20 mouse cellular contexts compared by ENCODE assay signal in genomic region chr15:32717298-32717985, GRCm38 (mm10).
DNase-seq lines count a peak whose midpoint lies in the region; ATAC-seq and TF ChIP-seq lines count a peak whose summit lies in the region.
"Had no signal": no experiment of that assay in that cellular context is flagged by ENCODE, and none has a peak within 500 bp of the region (broad histone marks: within the 10 kb centered on the region; RNA-seq: fewer than 3 reads in every experiment).

No protein-coding gene starts in this region.

- no peaks in the 10 kb centered on the region for H3K9me3 ChIP-seq in lung, embryonic 16.5 days (ENCODE audit: control insufficient read depth, low read length)
- H3K9me3 ChIP-seq in forebrain, embryonic 16.5 days (ENCODE audit: control insufficient read depth, low read length), result no peaks in the 10 kb centered on the region
- no peaks in the 10 kb centered on the region for H3K9me3 ChIP-seq in stomach, postnatal 0 days (ENCODE audit: control insufficient read depth, low read length)
- H3K9me3 ChIP-seq: embryonic facial prominence, embryonic 15.5 days; hindbrain, embryonic 12.5 days; limb, embryonic 10.5 days; midbrain, embryonic 12.5 days had no signal

- H3K27me3 ChIP-seq in lung, embryonic 16.5 days (ENCODE audit: control insufficient read depth, insufficient read depth, low read depth, low read length), result no peaks in the 10 kb centered on the region
- H3K27me3 ChIP-seq in forebrain, embryonic 16.5 days (replicated peaks; ENCODE audit: control insufficient read depth, insufficient read depth, low read length), result no peaks in the 10 kb centered on the region
- H3K27me3 ChIP-seq in stomach, postnatal 0 days (ENCODE audit: control insufficient read depth, insufficient read depth, low read length), result no peaks in the 10 kb centered on the region
- H3K27me3 ChIP-seq: embryonic facial prominence, embryonic 15.5 days; hindbrain, embryonic 12.5 days; midbrain, embryonic 12.5 days had no signal

- H3K4me2 ChIP-seq in lung, embryonic 16.5 days (ENCODE audit: low read depth, low read length), result no peak overlapping the region
- no peak overlapping the region for H3K4me2 ChIP-seq in forebrain, embryonic 16.5 days (ENCODE audit: low read length)
- H3K4me2 ChIP-seq in stomach, postnatal 0 days (replicated peaks; ENCODE audit: low read depth), result no peak overlapping the region
- H3K4me2 ChIP-seq: embryonic facial prominence, embryonic 15.5 days; hindbrain, embryonic 12.5 days; midbrain, embryonic 12.5 days had no signal

- peak; percentile 28 for TF ChIP-seq EP300 in stomach, postnatal 0 days (optimal IDR thresholded peaks at IDR 0.05)

- no peaks in the 10 kb centered on the region for H3K4me1 ChIP-seq in lung, embryonic 16.5 days (replicated peaks; ENCODE audit: control insufficient read depth, insufficient read depth, low read length)
- peaks cover 3% of the 10 kb centered on the region; the same call in 1 of the 2 replicates for H3K4me1 ChIP-seq in forebrain, embryonic 16.5 days (replicated peaks; ENCODE audit: control insufficient read depth, insufficient read depth, low read length)
- H3K4me1 ChIP-seq in stomach, postnatal 0 days (replicated peaks; ENCODE audit: control insufficient read depth, insufficient read depth), result no peaks in the 10 kb centered on the region
- H3K4me1 ChIP-seq: embryonic facial prominence, embryonic 15.5 days; hindbrain, embryonic 12.5 days; limb, embryonic 10.5 days; midbrain, embryonic 12.5 days had no signal

- no peaks in the 10 kb centered on the region for H3K36me3 ChIP-seq in lung, embryonic 16.5 days (ENCODE audit: control insufficient read depth, insufficient read depth, low read length)
- H3K36me3 ChIP-seq in forebrain, embryonic 16.5 days (ENCODE audit: control insufficient read depth, insufficient read depth), result no peaks in the 10 kb centered on the region
- H3K36me3 ChIP-seq in stomach, postnatal 0 days (ENCODE audit: control insufficient read depth, insufficient read depth, low read length), result no peaks in the 10 kb centered on the region
- H3K36me3 ChIP-seq: embryonic facial prominence, embryonic 15.5 days; hindbrain, embryonic 12.5 days; limb, embryonic 10.5 days; midbrain, embryonic 12.5 days had no signal

- ATAC-seq in cerebellum, adult (ENCODE audit: insufficient number of reproducible peaks, low FRiP score, low TSS enrichment), result no peak
- peak; percentile 26; the same call in 1 of the 2 replicates for ATAC-seq in lung, embryonic 16.5 days (ENCODE audit: low read depth)
- ATAC-seq in forebrain, embryonic 16.5 days, result peak; percentile 68
- no peak for ATAC-seq in stomach, postnatal 0 days (ENCODE audit: low FRiP score, low TSS enrichment)
- ATAC-seq: inflammation-experienced regulatory T-cells, adult 6 months had no signal

- no peak for TF ChIP-seq CTCF in stomach, postnatal 0 days (IDR thresholded peaks at IDR 0.05; ENCODE audit: low read depth)

- WGBS in lung, embryonic 16.5 days, result 67% methylated on average over 4 of the region's 4 CpGs
- 62% methylated on average over 4 of the region's 4 CpGs for WGBS in forebrain, embryonic 16.5 days
- WGBS in stomach, postnatal 0 days, result 56% methylated on average over 4 of the region's 4 CpGs

- peak; percentile 6 to 23 for DNase-seq in cerebellum, postnatal 14 days
- no peak for DNase-seq in lung, postnatal 14 days
- DNase-seq in stomach, postnatal 0 days (ENCODE audit: low spot score), result no peak
- DNase-seq in thymus, postnatal 36 days, result no peak
- DNase-seq in adrenal gland, adult (ENCODE audit: inconsistent age in 2 of 2, low spot score in 1 of 2), result no peak
- DNase-seq: adrenal gland, postnatal 36 days; cerebellum, adult 9-11 months; embryo, embryonic 11 days; gastrocnemius, postnatal 36 days; kidney, adult 18-20 months; liver; lung, postnatal 10 days had no signal

- no peak overlapping the region for H3K9ac ChIP-seq in lung, embryonic 16.5 days (ENCODE audit: low read length)
- no peak overlapping the region for H3K9ac ChIP-seq in forebrain, embryonic 16.5 days (replicated peaks; ENCODE audit: low read depth, low read length)
- no peak overlapping the region for H3K9ac ChIP-seq in stomach, postnatal 0 days (ENCODE audit: low read length)
- H3K9ac ChIP-seq: embryonic facial prominence, embryonic 15.5 days; hindbrain, embryonic 12.5 days; midbrain, embryonic 12.5 days had no signal

- H3K27ac ChIP-seq in lung, embryonic 16.5 days (ENCODE audit: low read length), result no peak overlapping the region
- H3K27ac ChIP-seq in forebrain, embryonic 16.5 days (ENCODE audit: low read length), result no peak overlapping the region
- no peak overlapping the region for H3K27ac ChIP-seq in stomach, postnatal 0 days (replicated peaks)
- H3K27ac ChIP-seq: embryonic facial prominence, embryonic 15.5 days; hindbrain, embryonic 12.5 days; limb, embryonic 10.5 days; midbrain, embryonic 12.5 days had no signal

- no peak overlapping the region for H3K4me3 ChIP-seq in lung, embryonic 16.5 days (ENCODE audit: low read length)
- no peak overlapping the region for H3K4me3 ChIP-seq in forebrain, embryonic 16.5 days (replicated peaks; ENCODE audit: low read length)
- H3K4me3 ChIP-seq in stomach, postnatal 0 days (ENCODE audit: low read depth, low read length), result no peak overlapping the region
- H3K4me3 ChIP-seq: embryonic facial prominence, embryonic 15.5 days; hindbrain, embryonic 12.5 days; limb, embryonic 10.5 days; midbrain, embryonic 12.5 days had no signal

Comparison
In these comparisons a context has a peak if more than half of its experiments do, and no peak if none do; other contexts are left out.
1. DNase-seq: peak in cerebellum, postnatal 14 days (2 of 2); none in lung, postnatal 14 days (single experiment), stomach, postnatal 0 days (single experiment), thymus, postnatal 36 days (0 of 2) and adrenal gland, adult (0 of 2).
2. ATAC-seq: peak in lung, embryonic 16.5 days (single experiment) and forebrain, embryonic 16.5 days (single experiment); none in cerebellum, adult (single experiment) and stomach, postnatal 0 days (single experiment).